Mouse (Mus musculus): Measurements from ENCODE around the gene Rxfp2.

- TF ChIP-seq EP300 (IDR thresholded peaks at IDR 0.05; ENCODE audit: low read depth) (no peak), CTCF (IDR thresholded peaks at IDR 0.05; ENCODE audit: low read depth) (no peak)
These were observed 3.3 kb downstream of the Rxfp2 start for GRCm38 (mm10) chr5:150021805-150022204.

All from liver, postnatal 0 days (tissue).